Mouse (Mus musculus): Measurements from ENCODE around the gene Rnf11.

DNA sequence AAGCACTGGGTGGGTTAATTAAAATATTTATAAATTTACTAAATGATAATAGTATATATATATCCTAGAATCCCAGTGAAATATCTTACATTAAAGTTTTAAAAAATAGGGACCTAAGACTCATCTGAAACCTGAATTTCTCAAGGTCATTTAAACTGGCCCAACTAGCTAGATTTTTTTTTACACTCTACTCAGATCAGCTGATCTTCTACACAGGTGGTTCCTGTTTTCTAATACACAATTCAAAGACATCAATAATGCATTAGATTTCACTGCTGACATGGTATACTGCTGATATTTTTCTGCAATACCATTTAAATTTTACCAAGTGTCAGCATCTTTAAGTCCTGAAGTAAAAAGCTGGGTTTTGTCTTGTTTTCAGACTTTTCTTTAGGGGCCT, 20.6 kb downstream of the Rnf11 start:
- TF ChIP-seq ZNF384 (IDR thresholded peaks at IDR 0.05; ENCODE audit: low read depth, low read length) (no peak), CHD2 (IDR thresholded peaks at IDR 0.05; ENCODE audit: low read depth, low read length) (no peak), MAFK (IDR thresholded peaks at IDR 0.05; ENCODE audit: insufficient read depth, low read depth, low read length) (no peak), ZC3H11A (IDR thresholded peaks at IDR 0.05; ENCODE audit: borderline replicate concordance, low read depth, low read length) (no peak)
